Mouse (Mus musculus): ENCODE results near the gene Ryr2. TPM values are rescaled to one million over a fixed set of nuclear protein-coding genes. Genes with fewer than 3 reads are reported as not detected.

Ryr2 gene
- total RNA-seq, 1 experiment from 2014 or later: 15.3 TPM

DNA sequence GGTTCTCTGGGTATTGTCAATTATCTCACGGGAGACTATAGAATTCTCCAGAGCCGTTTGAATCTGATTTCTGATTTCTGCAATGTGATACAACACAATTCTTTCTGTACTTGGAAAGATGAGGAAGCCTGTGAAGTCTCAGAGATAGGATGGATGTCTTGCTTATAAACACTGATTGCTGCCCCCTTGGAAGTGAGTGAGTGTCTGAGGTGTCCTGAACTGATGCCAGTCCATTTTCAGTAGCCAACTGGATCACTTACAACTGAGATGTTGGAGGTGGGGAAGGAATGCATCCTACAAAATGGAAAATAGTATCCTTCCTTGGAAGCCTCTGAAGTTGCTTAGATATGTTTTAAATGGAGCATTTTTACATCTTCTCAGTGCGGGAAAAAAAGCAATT is 564.2 kb downstream of the Ryr2 start:
- DNase-seq: no peak

DNA sequence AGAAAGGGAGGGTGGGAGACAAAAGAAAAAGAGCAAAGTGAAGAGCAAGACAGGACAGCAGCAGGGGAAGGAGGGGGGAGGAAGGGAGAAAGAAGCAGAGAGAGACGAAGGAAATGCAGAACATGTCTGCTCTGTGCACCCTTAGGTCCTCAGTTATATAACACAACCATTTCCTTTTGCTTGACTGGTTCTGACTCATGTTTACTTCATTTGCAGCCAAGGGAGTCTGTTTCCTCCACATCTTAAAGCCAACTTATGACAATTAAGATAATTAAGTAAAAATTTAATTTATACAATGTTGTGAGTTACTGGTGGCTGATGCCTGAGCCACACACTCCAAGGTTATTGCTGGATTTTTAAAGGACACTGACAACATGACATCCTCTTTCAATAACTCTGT is 569.9 kb downstream of the Ryr2 start:
- no peak for DNase-seq

DNA sequence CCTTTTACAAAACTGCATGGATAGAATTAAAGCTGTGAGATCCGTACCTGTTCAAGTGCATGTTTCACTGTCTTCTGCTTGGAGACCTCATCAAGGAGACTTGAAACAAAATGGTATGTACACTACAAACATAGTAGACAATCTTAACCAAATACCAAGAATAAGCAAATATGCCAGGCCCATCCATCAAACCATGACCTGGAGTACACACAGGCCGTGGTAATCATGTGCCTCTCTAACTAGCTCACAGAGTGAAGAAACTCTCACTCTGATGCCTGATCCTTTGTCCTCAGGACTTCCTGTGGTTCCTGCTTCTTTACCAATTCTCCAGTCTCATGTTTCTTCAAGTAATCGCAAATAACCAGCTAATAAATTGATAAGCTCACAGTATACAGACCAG is 570.9 kb downstream of the Ryr2 start:
- DNase-seq: no peak

GRCm38 (mm10) chr13:11533265-11533664 is 573.5 kb downstream of the Ryr2 start:
- no peak for DNase-seq

- DNase-seq: no peak
These were observed 574.5 kb downstream of the Ryr2 start for GRCm38 (mm10) chr13:11532014-11532890.

- DNase-seq: no peak
These were observed 583.1 kb downstream of the Ryr2 start for GRCm38 (mm10) chr13:11523612-11524011.

DNA sequence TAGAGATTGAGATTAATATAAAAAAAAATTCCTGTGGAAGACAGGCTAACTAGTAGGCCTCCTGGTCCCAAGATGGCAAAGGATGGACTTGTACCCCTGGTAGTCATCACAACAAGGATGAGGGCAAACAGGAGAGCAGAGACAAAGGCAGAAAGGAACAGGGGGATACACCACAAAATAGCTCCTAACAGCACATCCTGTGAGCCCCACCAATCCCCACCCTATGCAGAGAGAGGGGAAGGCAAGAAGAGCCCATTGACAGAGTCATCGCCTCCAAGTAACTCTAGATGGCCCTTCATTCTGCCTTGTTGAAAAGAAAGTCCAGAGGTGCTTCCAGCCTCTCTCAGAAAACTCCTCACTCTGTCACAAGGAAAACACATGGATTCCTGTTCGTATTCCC is 586.0 kb downstream of the Ryr2 start:
- DNase-seq: no peak

DNA sequence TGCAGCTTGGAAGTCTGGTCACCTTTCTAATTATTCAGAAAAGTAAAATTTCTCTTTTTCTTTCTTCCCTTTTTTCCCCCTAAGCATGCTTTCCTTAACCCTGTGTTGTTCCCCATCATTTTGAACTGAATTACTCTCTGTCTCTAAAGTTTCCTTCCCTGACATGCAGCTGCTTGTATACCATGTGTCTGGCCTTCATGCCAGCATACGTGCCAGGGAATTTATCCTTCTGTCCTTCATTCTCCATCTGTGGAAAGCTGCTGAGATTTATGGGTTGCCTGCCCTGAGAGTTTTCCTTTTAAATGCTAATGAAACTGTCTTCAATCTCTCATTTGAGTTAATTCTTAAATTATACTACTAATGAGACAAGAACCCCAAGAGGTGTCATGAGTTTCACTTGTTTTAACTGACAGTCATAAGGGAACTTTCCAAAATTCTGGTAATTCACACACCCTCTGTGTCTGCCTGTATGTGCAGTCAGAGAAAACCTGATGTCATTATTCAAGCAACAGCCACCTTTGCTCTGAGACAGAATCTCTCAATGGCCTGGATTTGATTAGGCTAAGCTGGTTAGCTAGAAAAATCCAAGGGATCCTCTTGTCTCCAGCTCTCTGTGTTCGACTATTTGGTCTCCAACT is 595.1 kb downstream of the Ryr2 start:
- no peak for DNase-seq

Other genes with a start within 250 kb of the Ryr2 start
- gene Mtr, start 151.2 kb upstream of the Ryr2 start, total RNA-seq (2021): 22.3 and 26.2 TPM in 2 replicates
- 8.2 and 8.3 TPM in 2 replicates for gene Actn2, start 233.8 kb upstream of the Ryr2 start, total RNA-seq (2021)

Measured in adrenal gland, postnatal 14 days (tissue).